ENCODE assay signal across 8 mouse cellular contexts in genomic region chr11:98088224-98088623, GRCm38 (mm10). TPM values are rescaled to one million over a fixed set of nuclear protein-coding genes. Genes with fewer than 3 reads are reported as not detected.
DNase-seq lines count a peak whose midpoint lies in the region; ATAC-seq and TF ChIP-seq lines count a peak whose summit lies in the region.
"Had no signal": no experiment of that assay in that cellular context is flagged by ENCODE, and none has a peak within 500 bp of the region (broad histone marks: within the 10 kb centered on the region; RNA-seq: fewer than 3 reads in every experiment).

No protein-coding gene starts in this region.

- no peak for TF ChIP-seq EP300 in heart, adult 2 months (IDR thresholded peaks at IDR 0.05; ENCODE audit: insufficient read depth, low read depth, low read length)

- intact Hi-C loops in heart, adult 2 months (cut with DNase I), result no loop called here

- no peak for TF ChIP-seq CTCF in heart, adult 2 months (IDR thresholded peaks at IDR 0.05)

- H3K4me2 ChIP-seq in neural tube, embryonic 14.5 days (ENCODE audit: low read depth, low read length), result no peak overlapping the region
- no peak overlapping the region for H3K4me2 ChIP-seq in neural tube, embryonic 15.5 days
- H3K4me2 ChIP-seq in stomach, embryonic 15.5 days, result no peak overlapping the region

- WGBS in neural tube, embryonic 14.5 days, result 51% methylated on average over 7 of the region's 7 CpGs
- WGBS in neural tube, embryonic 15.5 days, result 52% methylated on average over 7 of the region's 7 CpGs
- 13% methylated on average over 7 of the region's 7 CpGs for WGBS in heart, adult 2 months
- 33% methylated on average over 6 of the region's 7 CpGs for WGBS in stomach, embryonic 15.5 days

- TF ChIP-seq POLR2A in heart, adult 2 months (IDR thresholded peaks at IDR 0.05; ENCODE audit: insufficient read depth, low read depth, low read length), result no peak

- no peaks in the 10 kb centered on the region for H3K9me3 ChIP-seq in neural tube, embryonic 14.5 days (ENCODE audit: control insufficient read depth, low read length)
- H3K9me3 ChIP-seq in neural tube, embryonic 15.5 days (replicated peaks), result no peaks in the 10 kb centered on the region
- no peaks in the 10 kb centered on the region for H3K9me3 ChIP-seq in stomach, embryonic 15.5 days
- H3K9me3 ChIP-seq: megakaryocyte, embryonic 14.5 days had no signal

- 0 out of 2 replicates have a peak, but pooled peaks have one; percentile 21 for ATAC-seq in neural tube, embryonic 14.5 days (ENCODE audit: low read depth)
- ATAC-seq in neural tube, embryonic 15.5 days (ENCODE audit: low FRiP score), result no peak
- ATAC-seq in stomach, embryonic 15.5 days (ENCODE audit: insufficient read depth, low FRiP score, low read depth), result peak; percentile 63; the same call in 1 of the 2 replicates

- no peaks in the 10 kb centered on the region for H3K27me3 ChIP-seq in neural tube, embryonic 14.5 days (ENCODE audit: control insufficient read depth, insufficient read depth, low read length)
- H3K27me3 ChIP-seq in neural tube, embryonic 15.5 days (replicated peaks), result no peaks in the 10 kb centered on the region
- no peaks in the 10 kb centered on the region for H3K27me3 ChIP-seq in heart, adult 2 months (ENCODE audit: control insufficient read depth, insufficient read depth, low read length)
- H3K27me3 ChIP-seq in stomach, embryonic 15.5 days (replicated peaks), result no peaks in the 10 kb centered on the region
- H3K27me3 ChIP-seq: megakaryocyte, embryonic 14.5 days had no signal

- no peaks in the 10 kb centered on the region for H3K4me1 ChIP-seq in neural tube, embryonic 14.5 days (ENCODE audit: control insufficient read depth, insufficient read depth, low read length)
- H3K4me1 ChIP-seq in neural tube, embryonic 15.5 days, result no peaks in the 10 kb centered on the region
- H3K4me1 ChIP-seq in heart, adult 2 months (ENCODE audit: control insufficient read depth, insufficient read depth, low read length), result no peaks in the 10 kb centered on the region; the same call in 1 of the 2 replicates
- H3K4me1 ChIP-seq in stomach, embryonic 15.5 days, result no peaks in the 10 kb centered on the region

- no peak overlapping the region for H3K9ac ChIP-seq in neural tube, embryonic 14.5 days (replicated peaks; ENCODE audit: low read depth, low read length)
- no peak overlapping the region for H3K9ac ChIP-seq in neural tube, embryonic 15.5 days (replicated peaks)
- H3K9ac ChIP-seq in heart, adult 2 months (ENCODE audit: low read depth, low read length), result no peak overlapping the region
- H3K9ac ChIP-seq in stomach, embryonic 15.5 days, result no peak overlapping the region

- DNase-seq in brain, adult 2 months (ENCODE audit: low read depth, low spot score), result peak; percentile 46
- DNase-seq in heart, adult 2 months, result peak; percentile 32 to 44
- peak; percentile 49 to 71 for DNase-seq in kidney, postnatal 25 days
- no peak for DNase-seq in yolk sac, embryonic 10.5 days (ENCODE audit: low spot score)

- H3K27ac ChIP-seq in neural tube, embryonic 14.5 days (ENCODE audit: low read depth, low read length), result no peak overlapping the region
- H3K27ac ChIP-seq in neural tube, embryonic 15.5 days (replicated peaks), result no peak overlapping the region
- no peak overlapping the region for H3K27ac ChIP-seq in heart, adult 2 months
- no peak overlapping the region for H3K27ac ChIP-seq in stomach, embryonic 15.5 days

- H3K4me3 ChIP-seq in neural tube, embryonic 14.5 days (ENCODE audit: low read depth, low read length), result no peak overlapping the region
- no peak overlapping the region for H3K4me3 ChIP-seq in neural tube, embryonic 15.5 days (replicated peaks)
- no peak overlapping the region for H3K4me3 ChIP-seq in heart, adult 2 months
- no peak overlapping the region for H3K4me3 ChIP-seq in stomach, embryonic 15.5 days (replicated peaks)
- H3K4me3 ChIP-seq: megakaryocyte, embryonic 14.5 days had no signal

- H3K36me3 ChIP-seq in neural tube, embryonic 14.5 days (ENCODE audit: control insufficient read depth, insufficient read depth, low read length), result peaks cover 44% of the 10 kb centered on the region
- H3K36me3 ChIP-seq in neural tube, embryonic 15.5 days, result peaks cover 55% of the 10 kb centered on the region
- no peaks in the 10 kb centered on the region for H3K36me3 ChIP-seq in heart, adult 2 months (ENCODE audit: control insufficient read depth, insufficient read depth, low read length)
- peaks cover 14% of the 10 kb centered on the region for H3K36me3 ChIP-seq in stomach, embryonic 15.5 days

- no peaks in the 10 kb centered on the region for H3K79me2 ChIP-seq in heart, adult 2 months (replicated peaks; ENCODE audit: control insufficient read depth, insufficient read depth, low read length)

RNA-seq across cellular contexts. Expression of gene Stac2, which starts 35.0 kb away (rescaled TPM):
- polyA plus RNA-seq in neural tube, embryonic 14.5 days (2014; fragmentation: Nextera tagmentation; extraction: Ambion mirVana), result 16.0 and 18.1 TPM in 2 replicates
- 15.8 and 18.2 TPM in 2 replicates for polyA plus RNA-seq in neural tube, embryonic 15.5 days (2015; fragmentation: Nextera tagmentation; extraction: Ambion mirVana)
- under 1 TPM; 0.10 to 0.20 TPM for total RNA-seq in heart, adult 2 months (2021)
- polyA plus RNA-seq in heart, adult 2 months (2012; rRNA removed), result 0.09 and 0.35 TPM in 2 replicates
- polyA plus RNA-seq in stomach, embryonic 15.5 days (2015; fragmentation: Nextera tagmentation; extraction: Ambion mirVana), result 0.21 and 0.41 TPM in 2 replicates

Comparison
In these comparisons a context has a peak if more than half of its experiments do, and no peak if none do; other contexts are left out.
1. RNA of gene Stac2, which starts 35.0 kb away (polyA plus RNA-seq): 15.8 to 18.2 TPM in neural tube, embryonic 15.5 days and 16.0 to 18.1 TPM in neural tube, embryonic 14.5 days; 0.21 to 0.41 TPM in stomach, embryonic 15.5 days and 0.09 to 0.35 TPM in heart, adult 2 months; every median in the first group is over 10 times any median in the second.